Mouse (Mus musculus) heart, embryonic 15.5 days (tissue): ENCODE measurements at regions not wholly inside any gene's neighbourhood (a gene's known extent, or its start where the extent isn't known, plus 50 kb on each side); places are given as distances from the start of the nearest gene placed in this dataset.

Source experiments
- ATAC-seq: fragments of 200-750 bp; cut with Nextera tagmentation; replicated peaks from 2 replicates; pipeline ENCODE4 v1.8.0; 2017; ENCODE audit warnings: low read depth, moderate TSS enrichment; ENCODE audit not compliant: insufficient number of reproducible peaks, insufficient read depth, low FRiP score
- H3K27ac ChIP-seq: fragments of 300-500 bp; sonication (generic); 2 replicates; pipeline ENCODE4 v1.5.1; 2015; ENCODE audit warnings: mild to moderate bottlenecking, inconsistent platforms
- H3K27me3 ChIP-seq: fragments of 300-500 bp; sonication (generic); 2 replicates; pipeline ENCODE4 v1.6.1; 2015; ENCODE audit warnings: inconsistent platforms
- H3K36me3 ChIP-seq: fragments of 300-500 bp; sonication (generic); 2 replicates; pipeline ENCODE4 v1.6.1; 2015; ENCODE audit warnings: mild to moderate bottlenecking, inconsistent platforms
- H3K4me1 ChIP-seq: fragments of 300-500 bp; sonication (generic); replicated peaks from 2 replicates; pipeline ENCODE4 v1.6.1; 2015; ENCODE audit warnings: inconsistent platforms
- H3K4me2 ChIP-seq: fragments of 300-500 bp; sonication (generic); 2 replicates; pipeline ENCODE4 v1.6.1; 2015; ENCODE audit warnings: inconsistent platforms, mild to moderate bottlenecking, moderate library complexity
- H3K4me3 ChIP-seq: fragments of 300-500 bp; sonication (generic); 2 replicates; pipeline ENCODE4 v1.5.1; 2015; ENCODE audit warnings: mild to moderate bottlenecking, inconsistent platforms
- H3K9ac ChIP-seq: fragments of 300-500 bp; sonication (generic); 2 replicates; pipeline ENCODE4 v1.6.1; 2015; ENCODE audit warnings: mild to moderate bottlenecking, inconsistent platforms
- H3K9me3 ChIP-seq: fragments of 300-500 bp; sonication (generic); replicated peaks from 2 replicates; pipeline ENCODE4 v1.6.1; 2016; ENCODE audit warnings: inconsistent platforms
- WGBS: fragments of 180-500 bp; shearing (Covaris S2); methylation state at CpG from one replicate; pipeline ENCODE4 v1.1.7; 2015; ENCODE audit warnings: mixed read lengths; 5-methylcytosine and 5-hydroxymethylcytosine counted together

DNA sequence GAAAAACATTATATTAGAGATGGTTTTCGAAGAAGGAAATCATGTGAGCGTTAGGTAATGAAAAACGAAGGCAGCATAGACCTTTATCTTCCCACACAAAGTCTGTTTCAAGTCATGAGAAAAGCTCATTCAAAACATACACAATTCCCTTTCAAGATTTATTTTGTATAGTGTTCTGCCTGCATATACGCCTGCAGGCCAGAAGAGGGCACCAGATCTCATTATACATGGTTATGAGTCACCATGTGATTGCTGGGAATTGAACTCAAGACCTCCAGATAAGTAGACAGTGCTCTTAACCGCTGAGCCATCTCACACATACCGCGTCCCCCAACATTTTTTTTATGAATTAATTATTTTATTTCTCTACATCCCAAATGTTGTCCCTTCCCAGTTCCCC lies 578.3 kb upstream of the Ccdc54 start:
- WGBS = 72% methylated on average over 7 of the region's 7 CpGs
- ATAC-seq = no peak
- no peaks in the 10 kb centered on the region for H3K4me1 ChIP-seq
- no peaks in the 10 kb centered on the region for H3K9me3 ChIP-seq
- H3K27me3 ChIP-seq = no peaks in the 10 kb centered on the region
- H3K4me2 ChIP-seq = no peak overlapping the region
- H3K36me3 ChIP-seq = no peaks in the 10 kb centered on the region
- no peak overlapping the region for H3K4me3 ChIP-seq
- H3K27ac ChIP-seq = no peak overlapping the region
- no peak overlapping the region for H3K9ac ChIP-seq

DNA sequence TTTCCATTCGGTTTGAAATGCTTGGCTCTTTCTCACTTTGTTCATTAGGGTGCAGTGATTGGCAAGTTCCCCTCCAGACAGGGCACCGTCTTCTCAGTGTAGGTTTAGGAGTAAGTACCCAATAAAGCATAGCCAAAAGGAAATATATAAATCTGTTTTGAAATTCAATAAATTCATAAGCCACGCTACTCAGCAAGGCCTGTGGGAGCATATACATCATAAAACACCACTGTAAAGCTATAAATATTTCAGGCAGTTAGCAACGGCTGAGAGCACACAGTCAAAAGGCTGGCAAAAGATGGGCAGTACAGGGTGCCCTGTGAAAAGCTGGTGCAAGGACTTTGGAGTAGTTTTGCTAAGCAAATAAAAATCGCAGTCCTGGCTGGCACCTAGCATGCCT lies 569.8 kb upstream of the Ccdc54 start:
- Histone ChIP-seq H3K9me3 (no peaks in the 10 kb centered on the region), H3K4me1 (no peaks in the 10 kb centered on the region), H3K9ac (no peak overlapping the region), H3K4me3 (no peak overlapping the region), H3K27ac (no peak overlapping the region), H3K4me2 (no peak overlapping the region), H3K27me3 (no peaks in the 10 kb centered on the region), H3K36me3 (no peaks in the 10 kb centered on the region)
- 74% methylated on average over 5 of the region's 5 CpGs for WGBS
- ATAC-seq = no peak

DNA sequence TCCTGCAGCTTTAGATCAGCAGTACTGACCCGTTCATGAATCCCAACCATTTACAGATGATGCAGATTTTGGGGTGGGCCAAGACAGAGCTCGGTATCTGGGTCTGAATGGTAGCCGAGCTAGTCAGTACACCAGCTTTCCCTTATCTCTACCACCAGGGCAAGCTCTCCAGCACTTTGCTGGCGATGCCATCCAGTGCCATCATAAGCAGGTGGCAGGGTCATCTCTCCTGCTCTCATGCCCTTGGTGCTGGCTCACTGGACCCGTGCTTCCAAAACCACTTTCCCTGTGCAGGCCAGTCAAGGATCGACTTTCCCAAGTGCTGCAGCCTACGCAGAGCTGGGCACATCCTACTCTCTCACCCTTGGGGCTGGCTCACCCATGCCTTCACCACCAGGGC lies 547.6 kb upstream of the Ccdc54 start:
- no peaks in the 10 kb centered on the region for H3K4me1 ChIP-seq
- WGBS = 81% methylated on average over 7 of the region's 7 CpGs
- no peaks in the 10 kb centered on the region for H3K27me3 ChIP-seq
- ATAC-seq = no peak
- no peak overlapping the region for H3K27ac ChIP-seq
- H3K9ac ChIP-seq = no peak overlapping the region
- no peak overlapping the region for H3K4me2 ChIP-seq
- no peaks in the 10 kb centered on the region for H3K9me3 ChIP-seq
- no peak overlapping the region for H3K4me3 ChIP-seq
- no peaks in the 10 kb centered on the region for H3K36me3 ChIP-seq

DNA sequence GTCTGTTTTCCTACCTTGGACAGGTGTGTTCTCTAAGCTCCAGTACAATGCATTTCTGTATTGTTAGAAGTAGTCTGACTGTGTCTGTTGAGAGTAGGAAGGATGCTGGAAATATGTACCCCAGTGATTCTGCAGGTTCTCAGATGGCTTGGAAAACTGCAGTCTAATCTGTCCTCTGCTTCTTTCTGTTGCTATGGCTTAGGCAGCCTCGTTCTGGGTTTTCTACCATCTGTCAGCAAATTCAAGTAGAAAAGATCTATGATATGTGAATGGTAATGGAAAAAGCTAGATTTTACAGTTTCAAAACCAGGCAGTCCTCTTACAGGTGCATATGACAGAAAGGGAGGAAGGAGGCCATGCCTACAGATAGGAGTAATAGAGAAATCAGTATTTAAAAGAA lies 528.9 kb upstream of the Ccdc54 start:
- Histone ChIP-seq H3K27ac (no peak overlapping the region), H3K9me3 (no peaks in the 10 kb centered on the region), H3K36me3 (no peaks in the 10 kb centered on the region), H3K4me1 (no peaks in the 10 kb centered on the region), H3K27me3 (no peaks in the 10 kb centered on the region), H3K4me2 (no peak overlapping the region), H3K4me3 (no peak overlapping the region), H3K9ac (no peak overlapping the region)
- ATAC-seq = no peak
- 59% methylated on average over 1 of the region's 1 CpGs for WGBS

DNA sequence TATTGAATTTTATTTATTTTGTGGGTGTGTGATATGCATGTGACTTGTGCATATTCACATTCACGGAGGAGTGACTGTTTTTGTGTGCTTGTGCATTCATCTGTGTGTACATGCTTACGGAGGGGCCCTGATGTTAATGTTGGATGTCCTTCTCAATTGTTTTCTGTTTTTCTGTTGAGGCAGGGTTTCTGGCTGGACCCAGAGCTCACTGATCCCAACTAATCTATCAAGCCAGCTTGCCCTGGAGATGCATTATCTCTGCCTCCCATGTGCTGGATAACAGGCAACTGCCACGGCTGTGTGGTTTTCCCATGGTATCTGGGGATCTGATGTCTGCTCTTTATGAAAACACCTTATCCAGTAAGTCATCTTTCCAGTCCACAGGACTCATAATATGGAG lies 527.4 kb upstream of the Ccdc54 start:
- Histone ChIP-seq H3K4me1 (no peaks in the 10 kb centered on the region), H3K9me3 (no peaks in the 10 kb centered on the region), H3K27ac (no peak overlapping the region), H3K9ac (no peak overlapping the region), H3K27me3 (no peaks in the 10 kb centered on the region), H3K4me2 (no peak overlapping the region), H3K4me3 (no peak overlapping the region), H3K36me3 (no peaks in the 10 kb centered on the region)
- no peak for ATAC-seq
- 50% methylated on average over 3 of the region's 3 CpGs for WGBS

DNA sequence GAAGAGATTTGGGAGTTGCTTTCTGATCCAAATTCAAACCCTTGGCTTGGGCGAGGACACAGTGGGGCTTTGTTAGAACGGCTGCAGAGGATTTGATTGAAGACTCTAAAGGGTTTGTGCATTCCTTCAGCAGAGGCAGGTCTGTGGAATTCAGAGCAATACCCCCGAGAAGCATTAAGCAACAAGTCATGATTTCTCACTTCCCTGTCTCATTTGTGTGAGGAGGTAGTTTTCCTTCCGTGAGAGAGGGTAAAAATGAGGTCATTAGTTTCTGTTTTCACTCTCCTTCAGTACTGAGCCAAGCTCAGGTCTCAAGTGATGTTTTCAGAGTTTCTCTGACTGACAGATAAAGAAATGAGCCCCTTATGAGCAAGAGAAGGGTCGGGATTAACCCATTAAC lies 526.9 kb upstream of the Ccdc54 start:
- peak overlapping the region; percentile 10; the same call in 1 of the 2 replicates for H3K4me3 ChIP-seq

DNA sequence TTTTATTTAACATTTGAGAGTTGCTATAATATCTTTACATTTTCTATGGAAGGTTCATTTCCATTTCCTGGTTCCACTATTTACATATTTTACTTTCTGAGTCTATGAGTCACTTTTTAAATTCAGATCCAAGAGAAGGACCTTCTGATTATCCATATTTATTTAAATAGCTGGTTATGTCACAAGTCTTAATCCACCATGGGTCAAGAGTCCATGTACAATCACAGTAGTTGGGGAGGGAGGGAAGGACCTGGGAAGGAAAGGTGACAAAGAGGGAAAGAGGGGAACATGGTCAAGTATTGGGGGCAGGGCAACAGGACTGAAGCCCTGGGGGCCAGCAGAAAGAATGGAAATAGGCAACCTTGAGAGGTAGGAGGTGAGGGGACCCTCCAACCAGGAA lies 518.9 kb upstream of the Ccdc54 start:
- Histone ChIP-seq H3K36me3 (no peaks in the 10 kb centered on the region), H3K4me1 (no peaks in the 10 kb centered on the region), H3K4me3 (no peak overlapping the region)

More for the DNA sequence above, 526.9 kb upstream of the Ccdc54 start:
- Histone ChIP-seq H3K4me2 (peak overlapping the region; percentile 46), H3K27ac (no peak overlapping the region), H3K9me3 (no peaks in the 10 kb centered on the region), H3K9ac (no peak overlapping the region), H3K36me3 (no peaks in the 10 kb centered on the region), H3K27me3 (no peaks in the 10 kb centered on the region), H3K4me1 (no peaks in the 10 kb centered on the region)
- 11% methylated on average over 5 of the region's 5 CpGs for WGBS
- ATAC-seq = no peak

DNA sequence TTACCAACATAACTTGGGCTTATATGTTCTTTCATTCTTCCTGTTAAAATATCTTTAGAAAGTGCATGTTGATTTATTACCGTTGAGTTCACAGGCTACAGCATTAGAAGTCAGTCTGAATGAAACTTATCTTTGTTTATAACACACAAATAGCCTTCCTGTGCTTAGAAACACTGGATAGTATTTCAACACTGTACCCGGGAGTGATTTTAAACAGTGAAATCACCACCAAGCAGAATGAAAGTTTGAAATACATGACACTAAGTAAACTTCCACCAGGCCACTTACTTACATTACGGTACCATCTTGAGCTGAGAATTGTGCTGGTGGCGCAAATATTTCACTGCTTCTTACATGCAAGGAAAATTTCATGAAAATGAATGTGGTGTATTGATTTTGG lies 516.5 kb upstream of the Ccdc54 start:
- ATAC-seq = no peak
- WGBS = 61% methylated on average over 4 of the region's 4 CpGs

More for the DNA sequence above, 518.9 kb upstream of the Ccdc54 start:
- Histone ChIP-seq H3K27me3 (no peaks in the 10 kb centered on the region), H3K9me3 (no peaks in the 10 kb centered on the region), H3K9ac (no peak overlapping the region), H3K27ac (no peak overlapping the region), H3K4me2 (no peak overlapping the region)
- no peak for ATAC-seq

DNA sequence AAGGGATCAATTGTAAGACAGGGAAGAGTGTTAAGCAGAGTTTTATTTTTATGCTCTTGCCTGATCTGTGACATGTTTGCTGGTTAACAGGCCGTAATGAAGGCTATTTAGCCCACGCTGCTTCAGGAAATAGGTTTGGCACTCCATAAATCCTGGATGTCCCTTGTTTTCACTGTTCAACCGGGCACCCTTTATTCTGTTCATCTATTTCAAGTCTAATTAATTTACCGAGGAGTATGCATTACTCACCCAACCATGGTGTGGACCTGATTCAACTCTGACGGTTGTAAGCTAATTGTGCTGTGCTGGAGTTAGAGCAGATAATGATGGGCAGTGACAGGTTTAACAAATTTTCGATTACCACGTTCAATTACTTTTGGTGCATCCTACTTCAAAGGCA lies 495.6 kb upstream of the Ccdc54 start:
- Histone ChIP-seq H3K9me3 (no peaks in the 10 kb centered on the region), H3K4me1 (no peaks in the 10 kb centered on the region), H3K27me3 (no peaks in the 10 kb centered on the region), H3K4me2 (no peak overlapping the region), H3K27ac (no peak overlapping the region), H3K9ac (no peak overlapping the region), H3K4me3 (no peak overlapping the region), H3K36me3 (no peaks in the 10 kb centered on the region)
- ATAC-seq = no peak
- 80% methylated on average over 7 of the region's 7 CpGs for WGBS

More for the DNA sequence above, 516.5 kb upstream of the Ccdc54 start:
- Histone ChIP-seq H3K4me3 (no peak overlapping the region), H3K36me3 (no peaks in the 10 kb centered on the region), H3K4me2 (no peak overlapping the region), H3K4me1 (no peaks in the 10 kb centered on the region), H3K9me3 (no peaks in the 10 kb centered on the region), H3K27me3 (no peaks in the 10 kb centered on the region), H3K9ac (no peak overlapping the region), H3K27ac (no peak overlapping the region)

DNA sequence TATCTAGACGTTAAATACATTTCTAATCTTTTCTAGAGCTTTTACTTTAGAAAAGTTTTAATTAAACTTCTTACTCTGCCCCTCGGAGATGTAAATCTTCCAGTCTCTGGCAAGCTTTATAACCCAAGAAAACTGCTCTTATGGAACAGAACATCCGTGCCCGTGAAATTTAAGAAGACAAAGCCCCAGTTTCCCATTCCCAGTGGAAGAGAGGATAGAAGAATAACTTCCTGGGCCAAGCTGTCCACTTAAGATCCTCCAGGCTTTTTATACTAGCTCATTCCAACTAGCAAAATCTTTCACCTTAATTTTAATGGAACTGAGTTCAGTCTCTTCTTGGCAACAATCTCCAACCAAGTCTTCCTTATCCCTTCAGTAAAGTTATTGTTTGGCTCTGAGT lies 489.2 kb upstream of the Ccdc54 start:
- no peaks in the 10 kb centered on the region for H3K27me3 ChIP-seq
- ATAC-seq = no peak
- no peaks in the 10 kb centered on the region for H3K4me1 ChIP-seq
- H3K27ac ChIP-seq = no peak overlapping the region
- 66% methylated on average over 4 of the region's 4 CpGs for WGBS
- H3K9me3 ChIP-seq = no peaks in the 10 kb centered on the region
- H3K9ac ChIP-seq = no peak overlapping the region
- no peaks in the 10 kb centered on the region for H3K36me3 ChIP-seq
- no peak overlapping the region for H3K4me3 ChIP-seq
- H3K4me2 ChIP-seq = no peak overlapping the region

DNA sequence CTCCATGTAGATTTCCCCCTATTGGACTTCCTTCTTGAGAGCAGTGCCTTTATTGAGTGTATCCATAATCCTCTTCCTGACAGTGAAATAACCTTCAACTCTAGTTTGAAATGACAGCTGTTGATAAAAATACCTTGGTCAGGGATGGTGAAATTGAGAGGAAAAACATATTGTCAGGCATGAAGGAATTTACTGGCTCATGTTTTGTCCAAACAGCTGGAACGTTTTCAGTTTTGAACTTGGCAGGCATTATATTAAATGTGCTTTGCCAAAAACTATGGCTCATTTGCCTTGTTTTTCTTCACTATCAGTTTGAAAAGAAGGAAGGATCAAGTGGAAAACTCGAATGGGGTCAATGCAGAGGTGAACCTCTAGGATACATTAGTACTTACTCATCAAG lies 457.7 kb upstream of the Ccdc54 start:
- Histone ChIP-seq H3K9me3 (no peaks in the 10 kb centered on the region), H3K4me2 (no peak overlapping the region), H3K36me3 (no peaks in the 10 kb centered on the region), H3K27me3 (no peaks in the 10 kb centered on the region), H3K4me3 (no peak overlapping the region), H3K27ac (no peak overlapping the region), H3K4me1 (peaks cover 3% of the 10 kb centered on the region; the same call in 1 of the 2 replicates), H3K9ac (no peak overlapping the region)
- no peak for ATAC-seq
- WGBS = 43% methylated on average over 2 of the region's 2 CpGs

DNA sequence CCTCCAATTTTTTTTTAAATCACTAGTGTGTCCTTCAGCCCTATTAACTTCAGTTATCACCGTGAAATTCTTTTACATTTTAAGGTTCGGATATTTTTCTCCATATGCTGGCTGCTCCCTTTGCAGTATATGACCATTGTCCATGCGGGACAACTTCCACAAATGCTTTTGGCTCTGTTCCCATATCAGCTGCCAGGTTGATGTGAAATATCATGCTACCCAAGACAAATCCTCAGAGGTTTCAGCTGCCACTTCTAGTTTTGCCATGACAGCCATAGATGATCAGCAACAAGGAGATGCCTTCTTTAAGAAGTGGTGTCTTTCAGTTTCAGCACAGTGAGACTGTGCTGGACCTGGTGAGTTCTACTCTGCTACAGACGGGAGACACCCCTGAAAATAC lies 457.2 kb upstream of the Ccdc54 start:
- Histone ChIP-seq H3K27me3 (no peaks in the 10 kb centered on the region), H3K4me3 (no peak overlapping the region), H3K9me3 (no peaks in the 10 kb centered on the region), H3K9ac (no peak overlapping the region), H3K4me1 (peaks cover 3% of the 10 kb centered on the region; the same call in 1 of the 2 replicates), H3K4me2 (no peak overlapping the region), H3K36me3 (no peaks in the 10 kb centered on the region), H3K27ac (no peak overlapping the region)
- ATAC-seq = no peak
- WGBS = 59% methylated on average over 4 of the region's 4 CpGs

DNA sequence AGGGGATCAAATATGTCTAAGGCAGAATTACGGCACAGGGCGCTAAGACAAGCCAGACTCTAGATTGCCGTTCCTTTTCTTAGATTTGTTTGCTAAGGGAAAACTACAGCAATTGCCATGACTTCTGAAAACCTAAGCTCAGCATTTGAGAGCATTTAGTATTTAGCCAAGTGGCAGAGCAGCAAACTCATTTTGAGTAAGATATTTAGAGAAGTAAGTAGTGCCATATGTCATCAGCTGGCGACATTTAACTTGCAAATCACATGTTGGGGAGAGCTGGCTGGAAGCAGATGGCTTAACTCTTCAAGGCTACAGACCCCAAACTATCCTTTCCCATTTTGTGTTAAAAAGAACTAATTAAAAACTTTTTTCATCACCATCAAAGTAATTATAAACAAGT lies 450.4 kb upstream of the Ccdc54 start:
- 79% methylated on average over 4 of the region's 4 CpGs for WGBS
- Histone ChIP-seq H3K4me1 (no peaks in the 10 kb centered on the region), H3K9me3 (no peaks in the 10 kb centered on the region), H3K4me2 (no peak overlapping the region), H3K27ac (no peak overlapping the region), H3K36me3 (no peaks in the 10 kb centered on the region), H3K27me3 (no peaks in the 10 kb centered on the region), H3K9ac (no peak overlapping the region), H3K4me3 (no peak overlapping the region)
- ATAC-seq = no peak
